Mouse (Mus musculus): ENCODE measurements around the gene Pnpo.

- TF ChIP-seq ZC3H11A (IDR thresholded peaks at IDR 0.05; ENCODE audit: borderline replicate concordance, low read depth, low read length) = no peak
- TF ChIP-seq HCFC1 (IDR thresholded peaks at IDR 0.05; ENCODE audit: borderline replicate concordance, insufficient read depth, low read length) = no peak
- TF ChIP-seq ZNF384 (IDR thresholded peaks at IDR 0.05; ENCODE audit: low read depth, low read length) = no peak
- TF ChIP-seq CHD2 (IDR thresholded peaks at IDR 0.05; ENCODE audit: low read depth, low read length) = no peak
- TF ChIP-seq MAFK (IDR thresholded peaks at IDR 0.05; ENCODE audit: insufficient read depth, low read depth, low read length) = no peak
Measured at GRCm38 (mm10) chr11:96938426-96938800, 5.4 kb downstream of the Pnpo start.

Measured in ES-E14 (cell line).